Mouse (Mus musculus) forebrain, embryonic 15.5 days (tissue): ENCODE results near the gene Prm3. TPM values are rescaled to one million over a fixed set of nuclear protein-coding genes. Genes with fewer than 3 reads are reported as not detected.

Experiments used
- ATAC-seq: fragments of 200-750 bp; cut with Nextera tagmentation; replicated peaks from 2 replicates; pipeline ENCODE4 v1.8.0; 2017; ENCODE audit warnings: mild to moderate bottlenecking, moderate TSS enrichment, moderate library complexity
- H3K27ac ChIP-seq: fragments of 300-500 bp; sonication (generic); replicated peaks from 2 replicates; pipeline ENCODE4 v1.5.1; 2015; ENCODE audit warnings: mild to moderate bottlenecking, inconsistent platforms
- H3K27me3 ChIP-seq: fragments of 300-500 bp; sonication (generic); 2 replicates; pipeline ENCODE4 v1.6.1; 2015; ENCODE audit warnings: inconsistent platforms
- H3K36me3 ChIP-seq: fragments of 300-500 bp; sonication (generic); 2 replicates; pipeline ENCODE4 v1.6.1; 2015; ENCODE audit warnings: mild to moderate bottlenecking, inconsistent platforms
- H3K4me1 ChIP-seq: fragments of 300-500 bp; sonication (generic); 2 replicates; pipeline ENCODE4 v1.6.1; 2015; ENCODE audit warnings: inconsistent platforms
- H3K4me2 ChIP-seq: fragments of 300-500 bp; sonication (generic); replicated peaks from 2 replicates; pipeline ENCODE4 v1.6.1; 2015; ENCODE audit warnings: mild to moderate bottlenecking, inconsistent platforms
- H3K4me3 ChIP-seq: fragments of 300-500 bp; sonication (generic); 2 replicates; pipeline ENCODE4 v1.5.1; 2015; ENCODE audit warnings: mild to moderate bottlenecking, inconsistent platforms
- H3K9ac ChIP-seq: fragments of 300-500 bp; sonication (generic); replicated peaks from 2 replicates; pipeline ENCODE4 v1.6.1; 2015; ENCODE audit warnings: mild to moderate bottlenecking, inconsistent platforms
- H3K9me3 ChIP-seq: fragments of 300-500 bp; sonication (generic); 2 replicates; pipeline ENCODE4 v1.6.1; 2016; ENCODE audit warnings: inconsistent platforms
- WGBS: fragments of 180-500 bp; shearing (Covaris S2); methylation state at CpG from one replicate; pipeline ENCODE4 v1.1.7; 2015; ENCODE audit warnings: mixed read lengths; 5-methylcytosine and 5-hydroxymethylcytosine counted together
- polyA plus RNA-seq: library from polyadenylated mRNA; unstranded; fragments of >200 nt; fragmentation: Nextera tagmentation; extraction: Ambion mirVana; gene quantifications from 2 replicates; pipeline ENCODE4 v1.2.1, GENCODE M21; 2015

The Prm3 gene
- not detected in 2 replicates for polyA plus RNA-seq

GRCm38 (mm10) chr16:10790702-10791101 is at the start of gene Prm3:
Prm3 (minus strand) TSS chr16:10790914.
- 81% methylated on average over 9 of the region's 9 CpGs for WGBS
- H3K27me3 ChIP-seq: peaks cover under 1% of the 10 kb centered on the region; the same call in 1 of the 2 replicates
- ATAC-seq: no peak
- no peak within 1 kb of the TSS for H3K9ac ChIP-seq
- H3K4me1 ChIP-seq: peaks cover 6% of the 10 kb centered on the region; the same call in 1 of the 2 replicates
- H3K4me2 ChIP-seq: no peak within 1 kb of the TSS
- H3K9me3 ChIP-seq: no peaks in the 10 kb centered on the region
- no peak within 1 kb of the TSS for H3K4me3 ChIP-seq
- no peaks in the 10 kb centered on the region for H3K36me3 ChIP-seq
- H3K27ac ChIP-seq: no peak within 1 kb of the TSS

- H3K36me3 ChIP-seq: no peaks in the 10 kb centered on the region
- no peaks in the 10 kb centered on the region for H3K27me3 ChIP-seq
- H3K9me3 ChIP-seq: no peaks in the 10 kb centered on the region
- H3K4me1 ChIP-seq: peaks cover 18% of the 10 kb centered on the region
- no peak overlapping the region for H3K4me2 ChIP-seq
- H3K27ac ChIP-seq: no peak overlapping the region
- WGBS: 87% methylated on average over 13 of the region's 14 CpGs
- no peak for ATAC-seq
- H3K9ac ChIP-seq: no peak overlapping the region
- no peak overlapping the region for H3K4me3 ChIP-seq
These were observed 49.3 kb upstream of the Prm3 start for GRCm38 (mm10) chr16:10840018-10840417.

DNA sequence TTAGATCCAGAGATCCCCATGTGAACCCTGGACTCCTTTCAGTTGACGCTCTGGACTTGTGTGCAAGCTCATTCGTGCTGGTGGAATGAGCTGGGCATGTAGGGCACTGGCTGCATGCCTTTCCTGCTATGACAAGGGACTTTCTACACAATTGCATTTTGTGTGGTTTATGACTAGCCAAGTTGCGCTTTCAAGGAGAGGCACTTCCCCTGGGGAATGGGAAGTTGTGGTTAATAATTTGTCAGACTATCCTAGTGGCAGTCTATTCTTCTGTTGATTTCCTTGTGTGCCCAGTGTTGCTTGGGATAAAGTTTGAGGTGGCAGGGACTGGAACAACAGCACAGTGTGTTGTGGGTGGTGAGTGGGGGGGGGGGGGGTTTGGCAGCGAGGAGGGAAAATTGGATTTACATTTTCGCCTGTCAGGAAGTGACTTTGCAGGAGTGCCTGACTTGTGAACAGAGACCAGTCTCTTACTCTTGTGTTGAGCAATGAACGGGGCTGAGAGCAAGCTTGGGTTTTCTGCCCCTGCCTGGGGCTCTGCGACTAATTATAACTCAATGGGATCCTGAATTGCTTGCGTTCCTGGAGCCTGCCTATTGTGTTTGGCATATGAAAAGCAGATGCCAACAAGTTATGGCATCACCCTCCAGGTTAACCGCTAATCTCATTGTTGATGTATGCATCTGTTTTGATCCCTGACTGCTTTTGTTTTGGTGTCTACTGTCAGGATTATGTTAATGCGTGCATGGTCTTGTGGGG is 48.0 kb upstream of the Prm3 start:
- Histone ChIP-seq H3K9ac (no peak overlapping the region), H3K4me1 (peaks cover 15% of the 10 kb centered on the region), H3K36me3 (no peaks in the 10 kb centered on the region), H3K4me3 (no peak overlapping the region), H3K27ac (no peak overlapping the region), H3K4me2 (no peak overlapping the region), H3K9me3 (no peaks in the 10 kb centered on the region), H3K27me3 (peaks cover 4% of the 10 kb centered on the region; the same call in 1 of the 2 replicates)
- WGBS: 43% methylated on average over 10 of the region's 10 CpGs
- no peak for ATAC-seq

DNA sequence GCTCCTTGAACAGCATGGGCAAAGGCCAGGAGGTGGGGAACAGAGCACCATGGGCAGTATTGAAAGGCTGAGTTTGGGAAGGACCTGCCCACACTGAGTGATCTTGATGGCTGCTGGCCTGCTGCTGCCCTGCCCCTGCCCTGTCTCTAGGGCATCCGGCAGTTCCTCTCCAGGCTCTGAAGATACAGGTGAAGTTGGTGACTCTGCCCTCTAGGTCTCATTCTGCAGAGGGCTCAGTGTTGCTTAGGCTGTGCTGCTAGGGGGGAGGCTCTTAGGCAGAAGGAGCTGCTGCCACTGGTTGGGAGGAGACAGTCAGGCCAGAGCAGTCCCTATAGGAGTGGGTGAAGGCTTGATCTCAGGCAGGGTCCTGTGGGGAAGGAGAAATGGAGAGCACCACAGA is 47.2 kb upstream of the Prm3 start:
- Histone ChIP-seq H3K9ac (no peak overlapping the region), H3K4me1 (peaks cover 11% of the 10 kb centered on the region), H3K36me3 (no peaks in the 10 kb centered on the region), H3K27ac (no peak overlapping the region), H3K27me3 (peaks cover 4% of the 10 kb centered on the region; the same call in 1 of the 2 replicates), H3K4me2 (no peak overlapping the region), H3K9me3 (no peaks in the 10 kb centered on the region), H3K4me3 (no peak overlapping the region)
- no peak for ATAC-seq
- WGBS: 88% methylated on average over 1 of the region's 1 CpGs

DNA sequence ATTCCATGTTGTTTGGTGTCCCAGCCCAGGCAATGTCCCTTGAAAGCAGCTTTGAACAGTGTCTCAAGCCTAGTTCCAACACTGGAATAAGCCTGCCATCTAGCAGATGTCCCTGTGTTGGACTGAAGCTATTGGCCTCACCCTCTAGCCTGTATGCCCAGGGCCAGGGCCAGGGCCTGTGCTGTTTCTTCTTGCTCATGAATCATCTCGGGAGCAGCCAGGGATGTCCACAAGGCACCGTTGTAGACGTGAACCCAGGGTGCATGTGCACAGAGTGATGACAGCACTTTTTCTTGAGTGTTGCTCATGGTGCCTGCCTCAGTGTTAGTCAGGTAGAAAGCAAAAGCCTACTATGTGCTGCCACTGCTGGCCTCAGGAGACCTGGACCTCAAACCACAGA is 46.5 kb upstream of the Prm3 start:
- no peak overlapping the region for H3K4me3 ChIP-seq
- H3K9me3 ChIP-seq: no peaks in the 10 kb centered on the region
- H3K4me2 ChIP-seq: no peak overlapping the region
- peaks cover 11% of the 10 kb centered on the region for H3K4me1 ChIP-seq
- WGBS: 91% methylated on average over 3 of the region's 3 CpGs
- H3K27me3 ChIP-seq: peaks cover 4% of the 10 kb centered on the region; the same call in 1 of the 2 replicates
- H3K9ac ChIP-seq: no peak overlapping the region
- H3K27ac ChIP-seq: no peak overlapping the region
- no peak for ATAC-seq
- no peaks in the 10 kb centered on the region for H3K36me3 ChIP-seq

GRCm38 (mm10) chr16:10836388-10836787 is 45.7 kb upstream of the Prm3 start:
- no peak for ATAC-seq
- Histone ChIP-seq H3K4me2 (no peak overlapping the region; the same call in 1 of the 2 replicates), H3K27me3 (peaks cover 4% of the 10 kb centered on the region; the same call in 1 of the 2 replicates), H3K9ac (no peak overlapping the region), H3K27ac (no peak overlapping the region), H3K9me3 (no peaks in the 10 kb centered on the region), H3K36me3 (no peaks in the 10 kb centered on the region), H3K4me1 (peaks cover 11% of the 10 kb centered on the region), H3K4me3 (no peak overlapping the region)
- 96% methylated on average over 3 of the region's 3 CpGs for WGBS

- Histone ChIP-seq H3K27ac (no peak within 1 kb of the TSS), H3K27me3 (peaks cover 4% of the 10 kb centered on the region; the same call in 1 of the 2 replicates), H3K36me3 (no peaks in the 10 kb centered on the region), H3K4me2 (peak within 1 kb of the TSS; percentile 77), H3K9me3 (no peaks in the 10 kb centered on the region), H3K9ac (peak within 1 kb of the TSS; percentile 52), H3K4me1 (peaks cover 11% of the 10 kb centered on the region), H3K4me3 (peak within 1 kb of the TSS; percentile 83)
- peak; percentile 97 for ATAC-seq
- WGBS: under 1% methylated on average over 64 of the region's 69 CpGs
These were observed 44.3 kb upstream of the Prm3 start, which contains the start of gene Rmi2 for GRCm38 (mm10) chr16:10834911-10835587. Rmi2 (plus strand) TSS chr16:10835059.

DNA sequence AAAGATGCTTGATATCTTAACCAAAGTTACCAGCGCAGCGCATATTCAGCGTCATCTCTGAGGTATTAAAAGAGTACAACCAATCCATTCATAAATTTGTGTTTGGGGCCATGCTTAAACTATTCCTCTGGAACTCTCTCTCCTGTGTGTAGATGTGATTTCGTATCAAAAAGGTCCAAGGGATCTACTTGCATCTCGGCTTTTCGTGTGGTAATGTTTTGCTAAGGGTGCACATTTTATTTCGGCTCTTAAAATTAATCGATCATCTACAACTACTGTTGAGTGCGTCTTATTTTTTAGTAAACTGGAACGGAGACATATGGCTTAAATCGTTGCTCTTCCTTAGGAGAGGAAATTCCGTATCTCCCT is 43.8 kb upstream of the Prm3 start:
- peak overlapping the region; percentile 22; the same call in 1 of the 2 replicates for H3K9ac ChIP-seq

GRCm38 (mm10) chr16:10828461-10828805 is 37.7 kb upstream of the Prm3 start:
- H3K27ac ChIP-seq: no peak overlapping the region
- H3K36me3 ChIP-seq: no peaks in the 10 kb centered on the region
- H3K9ac ChIP-seq: no peak overlapping the region
- H3K4me2 ChIP-seq: no peak overlapping the region
- H3K9me3 ChIP-seq: no peaks in the 10 kb centered on the region
- H3K4me1 ChIP-seq: no peaks in the 10 kb centered on the region
- H3K4me3 ChIP-seq: no peak overlapping the region
- H3K27me3 ChIP-seq: no peaks in the 10 kb centered on the region
- 81% methylated on average over 4 of the region's 4 CpGs for WGBS
- ATAC-seq: no peak

More for the DNA sequence above, 43.8 kb upstream of the Prm3 start:
- Histone ChIP-seq H3K36me3 (no peaks in the 10 kb centered on the region), H3K4me1 (peaks cover 11% of the 10 kb centered on the region), H3K27ac (no peak overlapping the region), H3K4me2 (peak overlapping the region; percentile 77), H3K9me3 (no peaks in the 10 kb centered on the region), H3K27me3 (peaks cover 4% of the 10 kb centered on the region; the same call in 1 of the 2 replicates), H3K4me3 (peak overlapping the region; percentile 83)
- ATAC-seq: 0 out of 2 replicates have a peak, but pooled peaks have one; percentile 1
- WGBS: 8% methylated on average over 12 of the region's 12 CpGs

- 84% methylated on average over 7 of the region's 7 CpGs for WGBS
These were observed 37.2 kb upstream of the Prm3 start for GRCm38 (mm10) chr16:10827766-10828460.

DNA sequence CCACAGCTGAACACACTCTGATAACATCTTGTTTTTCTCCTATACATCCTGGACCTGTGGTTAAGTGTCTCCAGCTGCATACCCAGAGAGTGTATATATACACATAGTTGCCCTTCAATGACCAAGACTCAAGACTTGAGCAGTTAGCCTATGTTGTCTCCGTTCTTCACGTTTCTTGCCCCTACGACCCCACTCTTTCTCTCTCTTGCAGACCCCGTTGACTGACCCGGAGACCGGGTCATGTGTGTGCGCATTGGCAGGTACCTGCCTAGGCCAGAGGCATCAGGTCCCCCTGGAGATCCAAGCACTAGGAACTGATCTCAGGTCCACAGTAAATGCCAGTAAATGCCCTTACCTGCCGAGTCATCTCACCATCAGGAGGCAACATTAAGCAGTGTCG is 36.6 kb upstream of the Prm3 start:
- H3K27ac ChIP-seq: no peak overlapping the region
- H3K36me3 ChIP-seq: no peaks in the 10 kb centered on the region
- no peaks in the 10 kb centered on the region for H3K9me3 ChIP-seq
- H3K4me2 ChIP-seq: no peak overlapping the region
- WGBS: 95% methylated on average over 9 of the region's 9 CpGs
- H3K27me3 ChIP-seq: no peaks in the 10 kb centered on the region
- H3K4me3 ChIP-seq: no peak overlapping the region
- no peak for ATAC-seq
- H3K4me1 ChIP-seq: no peaks in the 10 kb centered on the region
- H3K9ac ChIP-seq: no peak overlapping the region

More at GRCm38 (mm10) chr16:10827766-10828460, 37.2 kb upstream of the Prm3 start:
- Histone ChIP-seq H3K9ac (no peak overlapping the region), H3K4me1 (no peaks in the 10 kb centered on the region), H3K9me3 (no peaks in the 10 kb centered on the region), H3K27ac (no peak overlapping the region), H3K4me3 (no peak overlapping the region), H3K27me3 (no peaks in the 10 kb centered on the region), H3K4me2 (no peak overlapping the region), H3K36me3 (no peaks in the 10 kb centered on the region)
- ATAC-seq: no peak

DNA sequence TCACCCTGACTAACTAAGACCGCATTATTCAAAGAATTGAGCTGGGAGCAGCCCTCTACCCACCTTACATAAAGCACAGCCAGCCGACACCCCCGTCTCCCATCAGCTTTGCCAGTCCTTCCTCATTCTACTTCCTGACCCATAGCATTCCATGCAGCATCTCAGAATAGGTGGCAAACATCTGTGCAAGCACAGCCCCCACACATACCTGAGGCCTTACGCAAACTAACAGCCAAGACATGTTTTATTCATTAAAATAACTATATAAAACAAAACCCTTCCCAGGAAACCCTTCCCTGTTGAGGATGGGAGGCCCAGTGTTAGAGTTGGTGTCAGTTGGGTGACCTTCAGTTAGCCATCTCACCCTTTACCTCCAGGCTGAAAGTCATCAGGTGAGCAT is 35.1 kb upstream of the Prm3 start:
- no peak overlapping the region for H3K9ac ChIP-seq
- H3K4me1 ChIP-seq: no peaks in the 10 kb centered on the region
- WGBS: 92% methylated on average over 4 of the region's 4 CpGs
- no peak overlapping the region for H3K27ac ChIP-seq
- H3K4me2 ChIP-seq: no peak overlapping the region
- H3K4me3 ChIP-seq: no peak overlapping the region
- ATAC-seq: no peak
- H3K9me3 ChIP-seq: no peaks in the 10 kb centered on the region
- H3K27me3 ChIP-seq: no peaks in the 10 kb centered on the region
- no peaks in the 10 kb centered on the region for H3K36me3 ChIP-seq
